Mouse (Mus musculus): ENCODE measurements around the gene Gm14443.
"Not testable (repeated sequence)": the region's sequence is repeated elsewhere in the genome, so short reads cannot be mapped to it uniquely, and the experiment has no call there.

Gene Gm14443

DNA sequence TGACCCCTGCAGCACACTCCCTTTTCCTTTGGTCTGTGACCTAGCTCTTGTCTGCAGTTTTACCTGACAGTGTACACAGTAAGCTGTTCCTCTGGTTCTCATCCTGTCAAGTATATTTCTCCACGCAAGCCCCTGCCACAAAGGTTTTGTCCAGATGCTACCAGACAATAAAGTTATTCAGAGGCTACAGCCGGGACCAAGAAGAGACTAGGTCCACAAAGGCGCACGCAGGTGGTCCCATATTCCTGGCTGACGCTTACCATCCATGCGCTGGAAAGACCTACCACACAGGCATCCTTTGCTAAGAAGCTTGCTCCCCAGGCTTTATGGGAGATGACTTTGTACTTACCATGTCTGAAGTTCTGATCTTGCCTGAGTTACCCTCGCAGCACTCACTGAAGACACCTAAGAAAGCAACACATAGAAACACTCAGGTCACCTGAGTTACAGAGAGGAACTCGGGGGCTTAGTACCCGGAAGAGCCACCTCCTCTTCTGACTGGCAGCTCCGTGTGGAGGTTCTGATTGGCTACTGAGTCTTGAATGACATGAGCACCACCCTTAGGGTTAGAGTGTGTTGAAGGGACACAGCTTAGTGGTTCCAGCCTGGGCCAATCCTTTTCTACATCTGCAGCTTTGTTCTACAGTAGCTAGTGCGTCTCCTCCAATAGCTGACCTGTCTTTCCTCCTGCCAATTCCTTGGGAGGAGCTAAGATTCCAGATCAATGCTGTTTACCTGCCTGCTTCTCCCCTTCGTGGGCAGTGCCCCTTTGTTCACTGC is at the start of gene Gm14443:
Gm14443 (minus strand) TSS at position 471 of the 780 bp plus-strand sequence.
- in situ Hi-C loops (cut with MboI; ENCODE audit: low pct_unique_long_range_greater_than_20kb in 1 of 2, low sequenced_read_pairs in 2 of 2, unreplicated experiment in 1 of 2) = not testable (repeated sequence)

DNA sequence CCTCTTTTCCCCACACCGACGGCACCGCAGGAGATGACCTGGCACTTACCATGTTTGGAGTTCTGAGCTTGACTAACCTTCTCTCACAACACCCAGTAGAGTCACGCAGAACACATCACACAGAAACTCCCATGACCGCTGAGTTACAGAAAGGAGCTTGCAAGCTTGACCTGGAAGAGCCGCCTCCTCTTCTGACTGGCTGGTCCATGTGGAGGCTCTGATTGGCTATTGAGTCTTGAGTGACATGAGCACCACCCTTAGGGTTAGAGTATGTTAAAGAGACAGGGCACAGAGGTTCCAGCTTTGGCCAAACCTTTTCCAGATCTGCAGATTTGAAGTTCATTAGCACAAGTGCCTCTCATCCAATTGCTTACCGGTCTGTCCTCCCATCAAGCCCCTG is 31.1 kb upstream of the Gm14443 start, which contains the start of gene Gm14391:
Gm14391 (minus strand) TSS at position 186 of the 400 bp plus-strand sequence.
- in situ Hi-C loops (cut with MboI; ENCODE audit: low pct_unique_long_range_greater_than_20kb in 1 of 2, low sequenced_read_pairs in 2 of 2, unreplicated experiment in 1 of 2) = not testable (repeated sequence)

DNA sequence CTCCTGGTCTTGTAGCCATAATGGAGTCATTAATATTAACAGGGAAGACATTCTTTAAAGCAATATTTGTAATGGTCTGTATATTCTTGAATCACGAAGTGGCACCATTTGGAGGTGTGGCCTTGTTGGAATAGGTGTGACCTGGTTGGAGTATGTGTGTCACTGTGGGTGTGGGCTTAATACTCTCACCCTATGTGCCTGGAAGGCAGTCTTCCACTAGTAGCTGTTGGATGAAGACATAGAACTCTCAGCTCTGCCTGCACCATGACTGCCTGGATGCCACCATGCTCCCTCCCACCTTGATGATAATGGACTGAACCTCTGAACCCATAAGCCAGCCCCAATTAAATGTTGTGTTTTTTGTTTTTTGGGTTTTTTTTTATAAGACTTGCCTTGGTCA is 3.3 kb upstream of the Gm14443 start:
- in situ Hi-C loops (cut with MboI; ENCODE audit: low pct_unique_long_range_greater_than_20kb in 1 of 2, low sequenced_read_pairs in 2 of 2, unreplicated experiment in 1 of 2) = not testable (repeated sequence)

DNA sequence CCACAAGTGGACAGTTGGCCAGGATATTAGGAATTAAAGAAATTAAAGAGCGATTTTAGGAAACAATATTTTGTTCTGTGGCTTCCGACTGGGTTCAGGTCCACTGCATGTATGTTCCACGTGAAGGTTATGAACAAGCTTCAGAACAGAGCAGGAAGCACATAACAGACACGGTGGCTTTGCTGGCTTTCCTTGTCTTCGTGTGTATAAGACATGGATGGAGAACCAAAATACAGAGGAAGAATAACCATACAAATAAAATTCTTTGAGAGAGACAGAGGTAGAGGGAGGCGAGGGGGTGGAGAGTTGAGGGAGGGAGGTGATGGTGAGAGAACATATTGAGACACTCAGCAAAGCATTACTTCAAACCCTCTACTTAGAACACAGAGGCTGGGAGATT is 641 bp upstream of the Gm14443 start:
- in situ Hi-C loops (cut with MboI; ENCODE audit: low pct_unique_long_range_greater_than_20kb in 1 of 2, low sequenced_read_pairs in 2 of 2, unreplicated experiment in 1 of 2) = no loop called here

DNA sequence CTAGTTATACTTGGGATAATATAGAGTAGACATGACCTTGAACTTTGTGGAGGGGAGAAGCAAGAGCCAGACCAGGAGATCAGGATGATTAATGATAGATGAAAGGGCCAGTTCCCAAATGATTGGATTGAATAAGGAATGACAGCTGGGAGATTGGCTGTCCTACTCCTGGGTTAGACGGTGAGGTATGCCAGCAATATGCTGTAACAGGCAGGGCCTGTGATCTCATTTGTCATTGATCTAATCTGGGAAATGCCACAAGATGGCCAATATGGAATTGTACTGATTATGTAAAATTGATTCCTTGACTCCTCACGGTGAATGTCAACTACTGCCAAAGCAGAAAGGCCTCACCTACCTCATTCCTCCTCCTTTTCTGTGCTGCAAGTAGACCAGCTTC is 1.6 kb downstream of the Gm14443 start:
- in situ Hi-C loops (cut with MboI; ENCODE audit: low pct_unique_long_range_greater_than_20kb in 1 of 2, low sequenced_read_pairs in 2 of 2, unreplicated experiment in 1 of 2) = not testable (repeated sequence)

DNA sequence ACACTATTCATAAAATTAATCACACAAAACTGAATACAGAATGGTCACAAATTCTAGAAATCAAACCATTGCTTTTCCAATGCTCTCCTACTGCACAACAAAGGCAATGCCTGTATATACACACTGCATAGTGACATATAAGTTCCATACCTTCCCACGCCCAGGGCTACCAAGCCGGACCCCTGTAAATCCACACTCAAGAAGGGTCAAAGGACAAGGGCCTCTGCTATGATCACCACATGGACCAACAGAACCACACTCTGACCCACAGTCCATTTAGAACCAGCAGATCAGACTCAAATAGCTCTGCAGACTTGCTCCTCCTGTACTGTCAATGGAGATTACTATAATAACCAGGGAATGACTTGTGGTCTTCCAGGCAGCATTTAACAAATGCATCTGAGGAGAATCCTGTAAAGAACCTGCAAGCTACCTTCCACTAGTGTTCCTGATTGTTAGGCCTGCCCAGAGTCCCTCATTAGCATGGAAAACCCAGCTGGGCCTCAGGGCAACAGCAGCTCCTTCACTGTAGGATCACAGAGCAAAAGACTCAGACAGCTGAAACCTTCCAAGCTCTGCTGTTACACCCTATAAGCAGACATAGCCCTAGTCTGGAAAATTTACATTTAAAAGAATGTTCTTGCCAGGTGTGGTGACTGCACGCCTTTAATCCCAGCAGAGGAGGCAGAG is 2.6 kb downstream of the Gm14443 start:
- in situ Hi-C loops (cut with MboI; ENCODE audit: low pct_unique_long_range_greater_than_20kb in 1 of 2, low sequenced_read_pairs in 2 of 2, unreplicated experiment in 1 of 2) = not testable (repeated sequence)

DNA sequence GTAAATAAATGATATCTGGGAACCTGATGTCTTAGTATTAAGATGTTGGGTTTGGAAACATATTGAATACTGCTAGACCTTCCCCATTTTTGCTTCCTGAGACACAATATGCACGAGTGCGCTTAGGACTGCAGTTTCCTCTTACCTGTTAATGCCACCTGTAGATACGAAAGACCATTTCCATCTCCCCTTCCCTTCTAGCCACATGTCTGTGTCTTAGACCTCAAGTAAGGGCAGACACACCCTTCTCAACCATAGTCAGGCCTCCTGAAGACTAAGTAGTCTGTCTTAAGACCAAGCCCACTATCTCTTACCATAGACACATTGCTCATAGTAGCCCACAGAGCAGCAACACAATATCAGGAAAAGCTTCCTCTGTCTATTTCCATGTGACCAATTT is 3.5 kb downstream of the Gm14443 start:
- in situ Hi-C loops (cut with MboI; ENCODE audit: low pct_unique_long_range_greater_than_20kb in 1 of 2, low sequenced_read_pairs in 2 of 2, unreplicated experiment in 1 of 2) = no loop called here

DNA sequence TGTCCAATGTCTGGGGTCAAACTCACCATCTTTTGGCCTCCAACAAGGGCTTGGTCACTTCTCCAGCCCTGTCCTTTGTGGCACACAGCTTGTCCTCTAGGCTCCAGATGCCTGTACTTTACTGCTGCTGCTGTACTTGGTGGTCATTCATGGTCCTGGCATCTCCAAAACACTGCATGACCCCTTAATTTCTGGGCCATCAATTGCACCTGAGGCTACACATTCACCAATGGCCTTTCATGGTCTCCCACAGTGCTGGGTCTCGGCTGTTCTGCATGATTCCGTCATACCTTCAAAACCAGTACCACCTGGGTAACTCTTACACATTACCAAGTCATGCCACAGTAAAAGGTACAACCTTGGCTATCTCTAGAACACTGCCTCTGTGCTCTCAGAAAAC is 8.8 kb downstream of the Gm14443 start:
- in situ Hi-C loops (cut with MboI; ENCODE audit: low pct_unique_long_range_greater_than_20kb in 1 of 2, low sequenced_read_pairs in 2 of 2, unreplicated experiment in 1 of 2) = not testable (repeated sequence)

DNA sequence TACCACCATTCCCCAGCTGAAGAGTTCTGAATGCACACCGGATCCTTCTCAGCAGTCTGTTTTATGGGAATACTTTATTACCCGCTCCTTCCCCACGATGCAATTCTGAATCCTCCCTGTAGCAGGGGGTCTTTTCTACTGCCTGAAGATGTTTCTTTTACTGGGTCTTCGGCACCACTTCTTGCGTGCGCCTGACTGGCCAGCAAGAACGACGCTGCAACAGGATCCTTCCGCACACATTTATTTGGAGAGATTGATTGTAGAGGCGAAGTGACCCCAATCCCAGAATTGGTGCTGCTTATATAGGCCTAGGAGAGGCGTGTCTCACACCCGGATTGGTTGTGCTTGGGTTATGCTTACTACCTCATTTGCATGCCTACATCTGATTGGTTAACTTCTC is 10.6 kb downstream of the Gm14443 start:
- in situ Hi-C loops (cut with MboI; ENCODE audit: low pct_unique_long_range_greater_than_20kb in 1 of 2, low sequenced_read_pairs in 2 of 2, unreplicated experiment in 1 of 2) = not testable (repeated sequence)

DNA sequence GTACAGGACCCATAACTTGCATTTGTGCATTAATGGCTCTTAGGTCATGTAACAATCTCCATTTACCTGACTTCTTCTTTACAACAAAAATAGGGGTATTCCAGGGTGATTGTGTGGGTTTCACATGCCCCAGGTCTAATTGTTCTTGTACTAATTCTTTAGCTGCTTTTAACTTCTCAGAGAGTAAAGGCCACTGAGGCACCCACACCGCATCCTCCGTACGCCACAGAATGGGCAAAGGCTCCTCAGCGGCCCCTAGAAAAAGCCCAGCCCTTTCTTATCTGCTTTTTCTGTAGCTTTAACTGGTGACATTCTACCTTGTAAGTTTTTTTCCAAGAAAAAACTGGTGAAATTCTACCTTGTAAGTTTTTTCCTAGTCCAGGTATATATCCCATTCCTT is 14.2 kb downstream of the Gm14443 start:
- in situ Hi-C loops (cut with MboI; ENCODE audit: low pct_unique_long_range_greater_than_20kb in 1 of 2, low sequenced_read_pairs in 2 of 2, unreplicated experiment in 1 of 2) = not testable (repeated sequence)

DNA sequence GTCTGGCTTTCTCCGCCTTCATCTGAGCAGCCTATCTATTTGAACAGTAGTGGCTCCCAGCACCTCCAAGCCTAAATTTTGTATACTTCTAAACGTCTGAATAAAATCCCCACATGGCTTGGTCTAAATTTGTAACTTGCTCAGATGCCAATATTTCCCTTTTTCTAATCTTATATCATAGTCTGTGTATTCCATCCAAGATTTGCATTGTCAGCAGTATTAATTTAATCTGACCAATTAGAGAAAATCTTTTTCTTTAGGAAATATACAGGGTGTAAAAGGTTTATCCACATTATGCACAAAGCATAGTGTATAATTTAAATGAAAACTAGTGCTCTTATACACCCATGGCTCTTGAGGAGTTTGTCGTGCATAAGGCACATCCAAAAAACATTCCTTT is 17.0 kb downstream of the Gm14443 start:
- in situ Hi-C loops (cut with MboI; ENCODE audit: low pct_unique_long_range_greater_than_20kb in 1 of 2, low sequenced_read_pairs in 2 of 2, unreplicated experiment in 1 of 2) = no loop called here

DNA sequence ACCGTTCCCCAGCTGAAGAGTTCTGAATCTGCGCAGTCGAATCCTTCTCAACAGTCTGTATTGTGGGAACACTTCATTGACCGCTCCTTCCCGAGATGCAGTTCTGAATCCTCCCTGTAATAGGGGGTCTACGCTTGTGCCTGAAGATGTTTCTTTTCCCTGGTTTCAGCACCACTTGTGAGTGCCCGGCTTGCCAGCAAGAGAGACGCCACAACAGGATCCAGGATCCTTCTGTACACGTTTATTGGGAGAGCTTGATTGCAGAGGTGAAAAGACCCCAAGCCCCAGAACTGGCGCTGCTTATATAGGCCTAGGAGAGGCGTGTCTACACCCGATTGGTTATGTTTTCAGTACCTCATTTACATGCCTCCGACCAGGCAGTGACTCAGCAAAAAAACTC is 19.0 kb downstream of the Gm14443 start:
- in situ Hi-C loops (cut with MboI; ENCODE audit: low pct_unique_long_range_greater_than_20kb in 1 of 2, low sequenced_read_pairs in 2 of 2, unreplicated experiment in 1 of 2) = no loop called here

DNA sequence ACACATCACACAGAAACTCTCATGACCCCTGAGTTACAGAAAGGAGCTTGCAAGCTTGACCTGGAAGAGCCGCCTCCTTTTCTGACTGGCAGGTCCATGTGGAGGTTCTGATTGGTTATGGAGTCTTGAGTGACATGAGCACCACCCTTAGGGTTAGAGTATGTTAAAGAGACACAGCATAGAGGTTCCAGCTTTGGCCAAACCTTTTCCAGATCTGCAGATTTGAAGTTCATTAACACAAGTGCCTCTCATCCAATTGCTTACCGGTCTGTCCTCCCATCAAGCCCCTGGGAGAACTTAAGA is 33.7 kb downstream of the Gm14443 start, which contains the start of gene Gm14399:
Gm14399 (minus strand) TSS at position 20 of the 303 bp plus-strand sequence.
- in situ Hi-C loops (cut with MboI; ENCODE audit: low pct_unique_long_range_greater_than_20kb in 1 of 2, low sequenced_read_pairs in 2 of 2, unreplicated experiment in 1 of 2) = not testable (repeated sequence)

DNA sequence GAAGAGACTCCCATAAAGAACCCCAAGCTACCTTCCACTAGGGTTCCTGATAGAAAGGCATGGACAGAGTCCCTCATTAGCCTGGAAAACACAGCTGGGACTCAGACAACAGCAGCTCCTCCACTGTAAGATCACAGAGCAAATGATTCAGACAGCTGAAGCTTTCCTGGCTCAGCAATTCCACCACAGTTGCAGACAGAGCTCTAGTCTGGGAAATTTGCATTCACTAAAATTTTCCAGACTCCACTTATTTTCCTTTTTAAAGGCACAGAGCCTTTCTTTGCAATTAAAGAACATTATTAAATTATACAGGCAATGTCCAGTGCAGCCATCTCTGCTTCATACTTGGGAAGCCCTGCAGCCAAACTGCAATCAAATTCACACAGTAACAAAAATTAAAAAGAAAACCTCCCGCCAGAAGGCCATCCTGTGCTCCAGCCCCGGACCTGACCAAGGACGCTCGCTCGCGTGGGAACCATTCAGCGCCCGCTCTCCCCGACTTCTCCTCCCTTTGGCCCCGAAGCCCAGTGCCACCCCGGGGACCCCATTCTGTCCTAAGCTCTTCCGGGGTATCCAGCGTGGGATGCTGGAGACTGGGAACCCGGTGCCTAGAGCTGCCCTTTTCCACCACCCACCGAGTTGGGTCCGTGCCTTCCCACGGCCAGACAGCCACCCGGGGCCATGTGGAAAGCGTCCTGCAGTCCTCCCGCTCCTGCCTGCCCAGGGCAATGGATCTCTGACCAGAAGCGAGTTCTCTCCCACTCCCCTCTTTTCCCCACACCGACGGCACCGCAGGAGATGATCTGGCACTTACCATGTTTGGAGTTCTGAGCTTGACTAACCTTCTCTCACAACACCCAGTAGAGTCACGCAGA is 34.3 kb downstream of the Gm14443 start:
- in situ Hi-C loops (cut with MboI; ENCODE audit: low pct_unique_long_range_greater_than_20kb in 1 of 2, low sequenced_read_pairs in 2 of 2, unreplicated experiment in 1 of 2) = not testable (repeated sequence)

DNA sequence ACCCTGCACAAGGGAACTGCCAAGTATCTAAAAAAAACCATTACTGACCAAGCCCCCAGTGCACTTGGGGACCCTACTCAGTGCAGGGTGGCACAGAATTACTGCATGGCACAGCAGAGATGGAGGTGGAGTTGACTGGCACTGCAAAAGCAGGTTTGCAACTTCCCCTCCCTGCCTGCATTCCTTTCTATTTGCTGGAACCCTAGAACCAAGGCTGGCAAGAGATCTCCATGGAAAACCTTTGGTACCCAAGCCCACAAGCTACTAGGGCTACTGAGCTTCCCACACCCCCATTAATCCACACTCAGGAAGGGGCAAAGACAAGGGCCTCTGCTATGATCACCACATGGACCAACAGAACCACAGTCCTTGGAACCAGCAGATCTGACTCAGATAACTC is 35.0 kb downstream of the Gm14443 start:
- in situ Hi-C loops (cut with MboI; ENCODE audit: low pct_unique_long_range_greater_than_20kb in 1 of 2, low sequenced_read_pairs in 2 of 2, unreplicated experiment in 1 of 2) = not testable (repeated sequence)

All from mouse embryonic stem cell (cell line).